Mouse (Mus musculus) embryonic fibroblast, embryonic 13.5 days (primary cell): ENCODE data around the gene Gtdc1.

Experiments used
- CTCF ChIP-seq: IDR thresholded peaks from 2 replicates; pipeline ENCODE4 v1.5.1; 2011; ENCODE audit warnings: mild to moderate bottlenecking, control low read depth, low read length, moderate library complexity, borderline replicate concordance; ENCODE audit not compliant: insufficient read depth
- POLR2A ChIP-seq: IDR thresholded peaks from 2 replicates; pipeline ENCODE4 v1.6.1; 2011; ENCODE audit warnings: low read depth, mild to moderate bottlenecking, control low read depth, low read length, moderate library complexity

DNA sequence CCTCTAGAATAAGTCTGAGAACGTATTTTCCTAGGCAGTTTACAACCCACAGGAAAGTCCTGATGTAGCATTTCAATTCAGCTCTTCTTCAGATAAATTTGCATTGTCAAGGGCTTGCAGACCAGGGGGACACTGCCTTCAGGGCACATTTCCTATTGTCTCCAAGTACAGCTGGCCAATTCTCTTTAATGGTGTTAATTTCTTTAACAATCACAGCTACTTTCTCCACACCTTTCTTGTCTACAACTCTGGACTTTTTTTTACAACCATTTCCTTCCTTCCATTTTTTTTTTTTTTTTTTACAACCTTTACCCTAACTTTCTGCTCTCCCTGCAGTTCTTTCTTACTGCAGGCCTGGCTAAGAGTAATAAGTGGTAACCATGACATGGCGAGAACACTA lies 97.7 kb downstream of the Gtdc1 start:
- TF ChIP-seq CTCF (no peak), POLR2A (no peak)
